Mouse (Mus musculus) cortical plate, adult 2 months (tissue): ENCODE data around the gene 1110051M20Rik. TPM values are rescaled to one million over a fixed set of nuclear protein-coding genes. Genes with fewer than 3 reads are reported as not detected.

Source experiments
- H3K27ac ChIP-seq: fragments of 200-500 bp; 2 replicates; pipeline ENCODE4 v1.5.1; 2012; ENCODE audit warnings: low read length, control low read depth, inconsistent platforms; ENCODE audit not compliant: insufficient read depth
- H3K4me1 ChIP-seq: fragments of 200-500 bp; 2 replicates; pipeline ENCODE4 v1.6.1; 2011; ENCODE audit warnings: low read length; ENCODE audit not compliant: control insufficient read depth, insufficient read depth
- H3K4me3 ChIP-seq: fragments of 200-500 bp; 2 replicates; pipeline ENCODE4 v1.5.1; 2011; ENCODE audit warnings: mild to moderate bottlenecking, low read length, control low read depth; ENCODE audit not compliant: insufficient read depth
- CTCF ChIP-seq: fragments of 200-500 bp; IDR thresholded peaks from 2 replicates; pipeline ENCODE4 v1.5.1; 2011; ENCODE audit warnings: mild to moderate bottlenecking, control low read depth, low read length; ENCODE audit not compliant: insufficient read depth; ENCODE audit errors: extremely low read depth
- POLR2A ChIP-seq: fragments of 200-500 bp; IDR thresholded peaks from 2 replicates; pipeline ENCODE4 v1.6.1; 2011; ENCODE audit warnings: mild to moderate bottlenecking, low read length, control low read depth; ENCODE audit not compliant: insufficient read depth; ENCODE audit errors: extremely low read depth
- polyA plus RNA-seq: library from polyadenylated mRNA; depleted of rRNA; stranded (reverse); fragments of >200 nt; gene quantifications from 2 replicates; pipeline ENCODE4 v1.2.3, GENCODE M21; 2012

The 1110051M20Rik gene
- polyA plus RNA-seq, 1 experiment = 121 TPM

DNA sequence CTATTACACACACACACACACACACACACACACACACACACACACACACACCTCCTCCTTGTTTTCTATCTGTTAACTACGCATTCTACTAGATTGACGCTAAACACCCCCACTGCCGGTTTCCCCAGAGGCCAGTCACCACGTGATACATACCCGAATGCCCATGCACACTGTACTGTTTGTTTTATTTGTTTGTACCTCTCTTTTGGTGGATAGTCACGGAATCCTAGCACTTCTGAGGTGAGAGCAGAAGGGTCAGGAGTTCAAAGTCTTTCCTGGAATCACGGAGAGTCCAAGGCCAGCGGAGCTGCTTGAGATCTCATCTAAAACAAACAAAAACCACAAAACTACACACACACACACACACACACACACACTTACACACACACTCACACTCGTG is 5.8 kb upstream of the 1110051M20Rik start:
- Histone ChIP-seq H3K4me1 (no peaks in the 10 kb centered on the region), H3K4me3 (no peak overlapping the region)
- no peak for TF ChIP-seq CTCF
- TF ChIP-seq POLR2A = no peak

DNA sequence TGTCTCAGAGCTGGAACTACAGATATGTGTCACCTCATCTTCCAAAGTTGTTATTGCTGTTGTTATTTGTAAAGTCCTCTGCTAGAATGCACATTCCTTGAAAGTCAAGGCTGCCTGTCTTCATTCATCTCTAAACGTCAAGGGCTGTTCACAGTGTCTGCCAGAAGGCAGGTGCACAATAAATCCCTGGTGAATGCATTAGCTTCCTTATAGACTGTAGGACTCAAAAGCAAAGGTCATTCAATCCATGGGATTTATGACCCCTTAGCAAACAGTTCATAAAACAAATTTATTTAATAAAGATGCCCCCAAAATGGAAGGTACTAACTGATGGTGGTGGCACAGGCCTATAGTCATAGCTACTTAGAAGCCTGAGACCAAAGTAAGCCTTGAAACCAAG is 5.2 kb upstream of the 1110051M20Rik start:
- Histone ChIP-seq H3K27ac (no peak overlapping the region), H3K4me1 (no peaks in the 10 kb centered on the region), H3K4me3 (no peak overlapping the region)
- no peak for TF ChIP-seq CTCF
- no peak for TF ChIP-seq POLR2A

More for the DNA sequence above, 5.8 kb upstream of the 1110051M20Rik start:
- no peak overlapping the region for H3K27ac ChIP-seq

DNA sequence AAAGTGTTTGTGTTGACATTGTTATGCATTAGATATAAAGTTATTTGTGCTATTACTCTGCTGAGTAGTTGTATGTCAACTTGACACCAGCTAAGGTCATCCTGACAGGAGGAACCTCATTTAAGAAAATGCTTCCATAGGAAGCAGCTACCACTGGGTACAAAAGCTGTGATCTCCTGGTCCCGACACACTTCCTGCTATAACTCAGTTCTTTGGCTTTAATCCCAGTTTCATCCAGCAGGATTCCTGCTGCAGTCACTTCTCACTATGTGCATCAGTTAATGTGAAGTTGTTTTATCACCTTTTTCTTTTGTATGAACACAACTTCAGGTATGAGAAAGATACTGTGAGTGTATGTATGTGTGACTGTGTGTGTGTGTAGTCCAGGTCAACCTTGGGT is 2.3 kb downstream of the 1110051M20Rik start:
- Histone ChIP-seq H3K27ac (no peak overlapping the region), H3K4me1 (peaks cover 1% of the 10 kb centered on the region; the same call in 1 of the 2 replicates), H3K4me3 (no peak overlapping the region)
- TF ChIP-seq POLR2A = no peak
- no peak for TF ChIP-seq CTCF

DNA sequence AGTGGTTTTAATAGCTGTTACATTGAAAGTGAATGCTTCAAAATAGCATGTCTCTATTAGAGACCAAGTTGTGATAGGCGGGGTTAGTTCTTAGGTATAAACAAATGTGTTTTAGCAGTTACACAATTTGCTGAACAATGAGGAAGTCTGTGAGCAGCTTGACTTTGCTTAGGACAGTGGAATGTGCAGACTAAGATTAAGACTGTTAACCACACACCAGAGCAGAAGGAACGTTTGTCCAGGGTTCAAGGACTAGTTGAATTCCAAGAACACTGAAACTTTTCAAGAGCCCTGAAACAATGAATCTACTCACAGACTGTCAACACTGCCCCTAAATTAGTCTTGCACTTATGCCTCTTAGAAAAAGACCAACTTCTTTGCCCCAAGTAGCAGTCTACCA is 2.8 kb downstream of the 1110051M20Rik start:
- H3K4me3 ChIP-seq = no peak overlapping the region
- no peak overlapping the region for H3K27ac ChIP-seq
- TF ChIP-seq POLR2A (no peak), CTCF (no peak)
- H3K4me1 ChIP-seq = peaks cover 4% of the 10 kb centered on the region; the same call in 1 of the 2 replicates

DNA sequence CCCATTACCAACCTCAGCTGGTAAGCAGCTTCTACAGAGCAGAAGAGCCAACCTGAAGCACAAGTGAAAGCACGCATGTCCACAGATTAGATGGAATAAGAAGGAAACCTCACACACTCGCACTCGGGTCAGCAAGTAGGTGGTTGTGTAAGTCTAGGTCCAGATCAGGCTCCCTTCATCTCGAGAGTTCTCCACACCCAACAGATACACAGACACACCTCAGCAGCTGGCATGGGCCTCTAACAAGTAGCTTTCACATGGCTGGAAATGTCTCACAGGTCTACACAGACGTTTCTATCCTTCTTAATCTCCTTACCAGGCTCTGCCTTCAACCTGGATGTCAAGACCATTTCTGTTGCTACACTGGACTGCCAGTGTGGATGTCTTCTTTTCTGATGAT is 3.8 kb downstream of the 1110051M20Rik start:
- H3K4me1 ChIP-seq = peaks cover 4% of the 10 kb centered on the region; the same call in 1 of the 2 replicates
- no peak overlapping the region for H3K4me3 ChIP-seq
- TF ChIP-seq POLR2A (no peak), CTCF (no peak)
- H3K27ac ChIP-seq = no peak overlapping the region

DNA sequence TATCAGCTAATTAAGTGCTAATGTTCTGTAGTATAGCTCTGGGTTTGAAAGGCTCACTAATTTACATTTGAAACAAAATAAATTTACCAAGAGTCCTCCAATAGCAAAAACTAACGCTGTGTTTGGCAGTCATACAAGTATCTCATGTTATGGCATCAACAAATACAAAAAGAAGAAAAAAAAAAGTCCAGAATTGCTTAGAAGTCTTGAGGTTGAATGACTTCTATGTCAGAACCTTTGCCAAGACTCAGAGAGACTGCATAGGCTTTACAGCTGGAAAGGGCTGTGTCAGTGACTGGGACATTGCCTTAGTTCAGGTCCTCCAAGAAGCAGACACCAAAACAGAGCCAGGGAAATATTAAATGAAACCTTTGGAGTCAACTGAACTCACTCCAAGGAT is 4.6 kb downstream of the 1110051M20Rik start:
- Histone ChIP-seq H3K4me1 (peaks cover 4% of the 10 kb centered on the region; the same call in 1 of the 2 replicates), H3K4me3 (no peak overlapping the region), H3K27ac (no peak overlapping the region)
- TF ChIP-seq POLR2A = no peak
- TF ChIP-seq CTCF = no peak

DNA sequence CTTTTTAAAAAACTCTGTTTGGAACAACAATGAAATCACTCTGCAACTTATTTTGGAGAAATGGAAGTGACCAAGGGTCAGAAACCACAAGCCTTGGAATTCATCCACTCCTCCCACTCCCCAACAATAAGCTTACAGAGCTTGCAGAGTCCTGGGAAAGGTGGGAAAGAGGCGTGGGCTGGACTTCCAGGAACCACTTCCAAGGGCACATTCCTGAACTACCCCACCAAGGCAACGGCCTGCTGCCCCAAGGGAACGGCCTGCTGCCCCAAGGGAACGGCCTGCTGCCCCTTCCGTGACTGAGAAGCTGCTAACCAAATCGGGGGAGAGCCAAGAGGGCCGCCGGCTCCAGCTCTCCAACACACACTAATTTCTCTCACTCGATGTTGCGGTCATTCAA is 5.2 kb downstream of the 1110051M20Rik start:
- H3K4me1 ChIP-seq = peaks cover 4% of the 10 kb centered on the region; the same call in 1 of the 2 replicates
- TF ChIP-seq CTCF (no peak), POLR2A (no peak)
- H3K27ac ChIP-seq = no peak overlapping the region
- no peak overlapping the region for H3K4me3 ChIP-seq

DNA sequence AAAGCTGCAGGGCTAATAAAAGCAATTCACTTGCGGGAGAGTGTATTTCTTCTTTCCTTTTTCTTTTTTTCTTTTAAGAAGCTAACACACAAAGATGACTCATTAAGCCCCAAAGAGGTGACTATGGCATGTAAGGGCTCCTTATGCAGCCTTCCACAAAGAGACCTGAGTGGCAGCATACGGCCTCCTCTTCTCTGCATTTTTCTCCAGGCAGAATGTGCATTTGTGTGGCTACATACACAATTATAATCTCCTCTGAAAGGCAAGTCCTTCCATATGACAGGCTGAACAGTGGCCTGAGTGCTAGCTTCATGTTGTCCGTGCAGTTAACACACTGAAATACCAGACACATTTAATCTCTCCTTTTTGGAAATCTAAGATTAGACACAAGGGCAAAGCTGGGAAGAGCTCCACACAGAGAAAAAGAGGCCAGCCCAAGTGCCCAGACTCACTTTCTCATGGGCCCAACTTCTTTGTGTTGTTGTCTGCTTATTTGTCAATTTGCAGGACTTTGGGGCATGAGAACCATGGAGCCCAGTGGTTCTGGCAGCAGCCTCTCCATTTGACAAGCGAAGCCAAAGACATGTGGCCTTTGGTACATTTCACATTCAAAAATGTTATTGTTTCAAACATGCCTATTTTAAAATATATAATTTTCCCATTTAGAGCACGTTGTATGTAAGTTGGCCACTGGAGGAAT is 7.2 kb downstream of the 1110051M20Rik start:
- Histone ChIP-seq H3K27ac (no peak overlapping the region), H3K4me3 (no peak overlapping the region)
- TF ChIP-seq CTCF = no peak
- TF ChIP-seq POLR2A = no peak

DNA sequence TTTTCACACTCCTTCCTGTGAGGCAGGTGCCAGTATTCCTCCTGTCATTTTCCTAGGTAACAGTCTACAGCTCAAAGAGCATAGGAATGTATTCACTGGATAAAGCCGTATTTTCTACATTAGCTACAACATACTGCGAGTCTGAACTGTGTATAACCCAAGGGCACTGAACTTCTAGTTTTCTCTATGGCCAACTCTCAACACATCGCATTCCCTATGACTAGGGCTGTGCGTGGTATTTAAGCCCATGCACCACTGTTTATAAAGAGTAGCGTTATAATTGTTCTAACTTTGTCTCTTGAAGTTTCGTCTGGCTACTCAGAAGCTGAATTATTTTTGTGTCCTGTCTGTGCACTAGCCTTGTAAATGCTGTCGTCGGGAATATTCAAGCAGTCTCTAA is 7.8 kb downstream of the 1110051M20Rik start:
- TF ChIP-seq CTCF (no peak), POLR2A (no peak)
- no peak overlapping the region for H3K27ac ChIP-seq

More for the DNA sequence above, 7.2 kb downstream of the 1110051M20Rik start:
- H3K4me1 ChIP-seq = peaks cover 4% of the 10 kb centered on the region; the same call in 1 of the 2 replicates

DNA sequence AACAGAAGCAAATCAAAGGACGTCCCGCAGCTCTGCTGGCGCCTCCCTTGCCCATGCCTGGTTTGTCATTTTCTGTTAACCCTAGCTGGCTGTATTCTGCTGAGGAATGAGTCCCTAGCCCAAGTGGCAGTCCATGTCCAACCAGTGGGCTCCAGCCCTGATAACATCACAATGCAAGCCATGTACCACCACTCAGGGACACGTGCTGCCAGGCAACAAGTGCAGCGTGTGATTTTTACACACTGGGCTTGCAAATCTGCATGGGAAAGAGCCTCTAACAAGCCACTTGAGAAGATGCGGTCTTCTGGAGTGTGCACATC is 13.9 kb downstream of the 1110051M20Rik start:
- no peak for TF ChIP-seq CTCF
- no peak for TF ChIP-seq POLR2A
- H3K27ac ChIP-seq = no peak overlapping the region
- H3K4me3 ChIP-seq = no peak overlapping the region
- peaks cover 4% of the 10 kb centered on the region; the same call in 1 of the 2 replicates for H3K4me1 ChIP-seq

More for the DNA sequence above, 7.8 kb downstream of the 1110051M20Rik start:
- H3K4me1 ChIP-seq = peaks cover 4% of the 10 kb centered on the region; the same call in 1 of the 2 replicates
- H3K4me3 ChIP-seq = no peak overlapping the region
